Mouse (Mus musculus) heart, postnatal 25 days (tissue): ENCODE data around the gene Nckap5l. TPM values are rescaled to one million over a fixed set of nuclear protein-coding genes. Genes with fewer than 3 reads are reported as not detected.

Experiments
- DNase-seq: peaks from one replicate; pipeline ENCODE4 v3.0.0; 2022; ENCODE audit warnings: low spot score
- intact Hi-C: fragments of 180-260 bp; cut with DNase I; formaldehyde crosslinking; loops from one replicate; pipeline ENCODE4 v1.15.1; 2025
- total RNA-seq, 2 experiments: library from RNA; stranded (reverse); gene quantifications; 2 replicates each; pipeline ENCODE4 v1.2.3; 2021

Nckap5l gene
- total RNA-seq: 1 to 10 TPM; 6.4 to 7.6 TPM

DNA sequence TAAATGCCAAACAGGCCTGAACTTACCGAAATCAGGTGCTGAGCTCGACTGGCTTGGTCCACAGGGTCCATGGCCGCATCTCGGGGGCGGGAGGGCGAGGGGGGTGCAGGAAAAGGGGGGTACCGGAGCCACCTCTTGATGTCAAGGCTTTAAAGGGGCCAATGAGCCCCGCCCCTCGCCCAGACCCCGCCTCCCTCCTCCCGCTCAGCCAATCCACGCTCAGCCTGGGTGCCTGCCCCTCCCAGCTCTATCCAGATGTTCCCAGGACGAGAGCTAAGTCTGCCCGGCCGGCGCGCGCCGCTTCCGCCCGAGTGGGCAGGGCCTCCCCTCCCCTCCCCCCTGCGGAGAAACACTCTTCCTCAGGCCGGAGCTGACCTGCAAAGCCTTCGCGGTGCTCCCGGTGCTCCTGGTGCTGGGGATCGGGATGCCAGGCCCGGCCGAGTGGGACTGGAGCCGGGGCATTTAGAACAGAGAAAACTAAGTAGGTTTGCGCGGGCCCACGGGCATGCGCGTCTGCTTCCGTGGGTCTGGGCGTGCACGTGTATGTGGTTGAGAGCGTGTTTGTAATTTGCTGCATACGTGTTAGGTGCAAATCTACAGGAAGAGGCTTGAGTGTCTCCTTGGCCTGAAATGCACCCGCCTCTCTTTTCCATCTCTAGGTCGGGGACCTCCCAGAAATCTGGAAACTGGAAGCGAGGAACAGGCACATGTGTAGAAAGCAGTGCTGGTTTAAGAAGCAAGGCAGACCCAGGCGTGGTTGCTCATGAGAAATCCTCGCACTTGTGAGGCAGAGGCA, at the start of gene Nckap5l:
Nckap5l (minus strand) TSS at position 143 of the 796 bp plus-strand sequence.
- peak; percentile 87 for DNase-seq
- intact Hi-C loops: no loop called here

DNA sequence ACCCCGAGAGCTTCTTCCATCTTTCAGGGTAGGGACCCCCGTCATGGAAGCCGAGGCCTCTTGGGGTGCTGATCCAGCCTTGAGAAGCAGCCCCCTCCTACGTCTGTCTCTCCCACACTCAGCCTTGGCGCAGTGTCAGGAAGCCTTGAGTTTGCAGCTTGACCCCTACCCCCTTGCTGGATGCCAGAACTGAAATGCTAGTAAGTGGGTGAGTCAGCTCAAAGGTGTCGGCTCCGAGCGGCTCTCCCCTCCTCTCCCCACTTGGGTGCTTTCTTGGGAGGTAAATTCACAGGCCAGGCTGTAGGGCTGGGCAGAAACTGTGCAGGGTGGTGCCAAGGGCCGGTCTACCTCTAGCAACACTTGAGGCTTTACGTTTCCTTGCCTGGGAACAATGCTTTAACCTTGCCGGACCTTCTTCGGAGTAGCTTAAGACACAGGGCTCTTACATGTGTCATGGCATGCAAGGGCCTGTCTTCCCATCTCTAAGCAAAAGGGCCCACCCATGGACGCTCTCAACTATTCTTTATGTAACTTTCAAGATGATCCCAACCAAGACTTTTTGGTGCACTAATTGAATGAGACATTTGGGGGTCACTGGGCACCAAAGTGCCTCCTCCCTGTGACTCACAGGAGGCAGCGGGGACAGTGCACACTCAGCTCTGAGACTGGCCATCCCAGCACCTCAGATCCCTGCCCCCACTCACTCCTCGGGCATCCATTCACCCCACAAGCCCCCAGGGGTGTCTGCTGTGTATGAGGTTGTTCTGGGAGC, 48.0 kb upstream of the Nckap5l start:
- DNase-seq: no peak
- intact Hi-C loops: no loop called here

DNA sequence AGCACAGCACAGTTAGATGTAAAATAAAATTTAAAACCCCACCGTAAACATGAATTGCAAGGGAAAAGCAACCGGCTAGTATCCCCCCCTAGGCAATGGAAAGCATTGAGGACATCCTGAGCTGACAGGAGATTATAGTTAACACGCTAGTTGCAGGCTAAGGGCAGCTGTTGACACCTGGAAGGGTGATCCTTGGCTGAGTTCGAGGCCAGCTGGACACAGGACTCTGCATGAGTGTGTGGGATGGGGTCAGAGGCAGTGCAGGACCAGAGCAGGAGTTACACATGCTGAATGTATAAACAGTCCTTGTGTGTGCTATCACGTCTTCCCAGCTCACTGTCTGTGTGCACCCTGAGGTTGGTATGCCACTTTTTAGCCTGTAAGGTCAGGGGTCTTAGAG, 45.7 kb upstream of the Nckap5l start:
- DNase-seq: no peak
- intact Hi-C loops: no loop called here

DNA sequence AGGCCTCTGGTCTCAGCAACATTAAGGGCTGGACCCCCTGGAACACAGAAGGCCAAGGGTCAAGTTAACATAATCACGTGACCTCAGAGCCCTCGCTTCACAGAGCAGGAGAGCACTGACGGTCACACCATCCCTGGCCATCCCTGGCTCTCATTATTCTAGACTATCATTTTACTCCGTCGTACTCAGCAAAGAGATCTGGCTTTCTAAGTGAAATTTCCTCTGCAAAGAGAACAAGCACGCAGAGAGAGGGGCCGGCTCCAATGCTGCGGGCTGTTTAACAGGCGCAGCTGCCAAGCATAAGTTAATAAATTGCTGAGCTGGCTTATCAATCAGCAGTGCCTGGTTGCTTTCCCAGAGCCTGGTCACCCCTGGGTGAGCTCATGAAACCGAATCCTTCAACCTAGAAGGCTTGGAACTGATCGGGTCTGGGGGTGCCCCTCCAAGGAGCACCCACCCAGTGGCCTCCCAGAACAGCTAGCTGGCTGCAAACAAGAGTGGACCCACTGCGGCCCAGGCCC, 44.8 kb upstream of the Nckap5l start:
- DNase-seq: no peak
- intact Hi-C loops: no loop called here

DNA sequence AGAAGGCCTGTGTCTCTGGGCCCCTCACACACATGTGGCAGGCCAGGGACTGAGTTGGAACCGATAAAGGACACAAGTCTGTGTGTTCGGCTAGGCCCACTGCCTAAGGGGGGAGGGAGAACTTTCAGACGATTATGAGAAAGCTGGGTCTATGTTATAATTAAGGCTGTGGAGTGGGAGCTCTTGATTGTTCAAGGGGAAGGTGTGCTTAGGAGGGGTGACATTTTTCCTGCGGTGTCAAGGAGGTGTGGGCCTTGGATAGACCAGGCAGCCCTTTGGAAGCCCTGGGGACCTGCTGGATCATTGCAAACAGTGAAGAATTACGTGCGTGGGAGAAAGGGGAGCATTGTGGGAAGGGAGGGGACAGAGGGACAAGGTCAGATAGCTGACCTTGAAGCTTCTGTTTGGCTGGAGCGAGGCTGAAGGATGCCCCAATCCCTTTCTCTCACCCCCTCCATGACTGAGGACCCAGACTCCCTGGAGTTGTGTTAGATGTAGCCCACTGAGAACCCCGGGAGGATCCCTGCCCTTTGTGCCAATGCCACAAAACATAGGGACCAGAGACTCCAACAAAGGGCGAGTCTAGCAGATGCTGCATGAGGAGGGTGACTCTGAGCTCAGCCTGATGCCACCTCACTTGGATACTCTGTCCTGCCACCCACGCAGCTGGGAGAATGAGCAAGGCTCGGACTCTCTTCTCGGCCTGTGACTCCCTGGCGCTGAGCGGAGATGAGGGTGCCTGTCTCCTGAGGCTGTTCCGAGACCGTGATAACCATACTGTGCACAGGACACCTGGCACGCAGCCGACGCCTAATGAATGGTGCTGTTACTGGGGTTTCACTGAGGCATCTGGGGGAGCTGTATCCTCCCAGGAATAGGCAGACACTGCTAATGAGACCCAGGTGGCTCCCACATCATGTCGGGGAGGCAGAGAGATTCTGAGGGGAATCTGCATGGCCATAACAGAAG, 44.0 kb upstream of the Nckap5l start:
- intact Hi-C loops: no loop called here
- no peak for DNase-seq

DNA sequence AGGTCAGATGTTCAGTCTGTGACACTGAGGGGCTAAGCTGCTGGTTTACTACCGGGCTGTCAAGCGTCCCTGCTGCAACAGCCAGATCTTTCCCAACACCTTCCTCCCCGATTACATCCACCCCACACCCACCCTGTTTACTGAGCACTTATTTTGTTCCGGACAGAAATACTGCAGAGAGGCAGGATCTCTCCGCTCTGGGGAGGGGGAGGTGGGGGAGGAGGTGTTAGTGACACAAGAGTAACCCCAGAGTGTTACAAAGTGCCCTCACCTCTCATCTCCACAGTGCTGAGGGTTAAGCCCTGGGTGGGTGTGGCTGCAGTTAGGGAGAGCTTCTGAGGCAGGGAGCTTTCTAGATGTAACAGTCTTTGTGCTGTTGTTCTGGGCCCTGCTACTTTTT, 42.8 kb upstream of the Nckap5l start:
- DNase-seq: no peak
- intact Hi-C loops: no loop called here

DNA sequence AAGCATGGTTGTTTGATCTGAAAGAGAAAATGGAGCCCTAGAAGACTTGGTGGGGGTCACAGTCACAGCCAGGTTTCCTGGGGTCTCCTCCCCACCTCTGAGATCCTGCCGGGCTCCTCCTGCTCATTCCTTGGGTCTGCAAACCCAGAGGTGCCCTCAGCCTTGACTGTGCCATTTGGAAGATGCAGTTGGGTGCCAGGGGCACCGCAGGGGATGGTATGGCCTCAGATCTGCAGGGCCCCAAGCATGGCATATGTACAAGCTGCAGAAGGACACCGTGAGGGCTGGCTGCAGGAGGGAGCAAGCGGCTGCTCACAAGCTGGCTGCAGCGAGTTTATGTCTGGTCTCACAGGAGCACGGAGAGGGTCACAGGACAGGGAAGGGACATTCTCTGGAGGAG, 42.2 kb upstream of the Nckap5l start:
- intact Hi-C loops: loop anchor here (5.0 to 10.0 kb wide), 5 partner anchors 98 to 405 kb away; partner anchors contain the start of gene Cers5
- no peak for DNase-seq

DNA sequence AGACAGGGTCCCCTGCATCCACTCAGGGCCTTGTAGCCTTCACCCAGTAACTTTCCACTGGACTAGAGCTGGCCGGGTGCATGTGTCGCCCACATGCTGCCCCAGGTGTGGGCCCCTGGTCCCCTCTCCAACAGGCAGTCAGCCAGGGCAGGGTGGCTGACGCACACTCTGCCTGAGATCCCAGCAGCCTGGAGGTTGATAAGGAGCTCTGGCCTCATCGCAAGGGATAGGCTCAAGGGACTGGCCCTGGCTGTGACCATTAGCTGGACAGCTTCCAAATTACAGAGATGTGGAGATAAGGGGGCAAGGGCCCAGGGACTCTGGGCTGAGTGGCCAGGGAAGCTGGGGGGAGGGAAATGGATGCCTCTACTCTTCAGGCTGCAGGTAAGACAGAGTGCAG, 41.2 kb upstream of the Nckap5l start:
- no peak for DNase-seq
- intact Hi-C loops: loop anchor here (5.0 to 10.0 kb wide), 5 partner anchors 99 to 406 kb away; partner anchors contain the start of gene Cers5

DNA sequence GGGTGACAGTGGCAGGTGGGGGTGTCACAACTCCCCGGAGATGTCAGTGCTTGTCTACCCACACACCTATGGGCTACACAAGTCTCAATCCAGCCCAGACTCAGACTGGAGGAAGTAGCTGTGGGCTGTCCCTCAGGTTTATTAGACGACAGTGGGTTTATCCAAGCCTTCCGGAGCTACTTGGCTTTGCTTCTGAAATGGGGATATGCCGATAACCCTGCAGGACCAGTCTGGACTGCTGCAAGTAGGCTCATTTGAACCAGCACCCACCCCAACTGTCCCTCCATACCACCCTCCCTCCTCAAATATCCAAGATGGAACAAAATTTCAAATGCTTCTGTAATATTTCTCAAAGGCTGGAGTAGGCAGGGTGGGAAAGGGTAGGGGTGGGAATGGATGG, 40.8 kb upstream of the Nckap5l start:
- intact Hi-C loops: loop anchor here (5.0 to 10.0 kb wide), 5 partner anchors 99 to 406 kb away; partner anchors contain the start of gene Cers5
- no peak for DNase-seq

DNA sequence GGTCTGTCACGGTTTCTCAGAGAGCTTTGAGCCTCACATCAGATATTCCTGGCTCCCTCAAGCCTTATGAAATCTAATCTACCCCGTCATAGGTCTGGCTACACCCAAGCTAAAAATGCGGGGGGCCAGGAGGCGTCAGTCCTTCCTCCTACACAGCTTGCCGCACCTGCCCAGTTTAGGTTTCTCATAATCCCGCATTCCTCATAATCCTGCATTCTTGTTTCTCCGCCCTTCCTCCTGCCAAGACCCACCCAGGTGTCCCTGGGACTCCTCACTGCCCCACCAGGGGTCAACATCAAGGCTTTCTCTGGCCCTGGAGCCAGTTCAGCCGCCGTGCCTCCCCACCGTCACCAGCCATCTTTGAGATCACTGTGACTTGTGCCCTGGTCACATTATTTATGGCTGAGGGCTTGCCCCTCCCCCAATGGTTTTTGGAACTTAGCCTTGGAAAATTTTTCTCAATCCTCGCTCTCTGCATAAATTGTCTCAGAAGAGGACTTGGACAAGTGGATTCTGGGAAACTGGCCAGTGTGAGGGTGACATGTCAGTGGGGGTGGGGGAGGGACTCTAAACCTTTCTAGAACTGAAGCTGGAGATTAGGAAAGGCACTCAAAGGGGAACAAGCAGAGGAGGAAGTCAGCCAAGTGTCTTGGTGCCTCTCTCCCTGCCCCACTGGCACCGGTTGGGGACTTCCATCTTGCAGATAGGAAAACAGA, 40.1 kb upstream of the Nckap5l start:
- intact Hi-C loops: loop anchor here (5.0 to 10.0 kb wide), 5 partner anchors 100 to 407 kb away; partner anchors contain the start of gene Cers5
- peak; percentile 42 for DNase-seq

DNA sequence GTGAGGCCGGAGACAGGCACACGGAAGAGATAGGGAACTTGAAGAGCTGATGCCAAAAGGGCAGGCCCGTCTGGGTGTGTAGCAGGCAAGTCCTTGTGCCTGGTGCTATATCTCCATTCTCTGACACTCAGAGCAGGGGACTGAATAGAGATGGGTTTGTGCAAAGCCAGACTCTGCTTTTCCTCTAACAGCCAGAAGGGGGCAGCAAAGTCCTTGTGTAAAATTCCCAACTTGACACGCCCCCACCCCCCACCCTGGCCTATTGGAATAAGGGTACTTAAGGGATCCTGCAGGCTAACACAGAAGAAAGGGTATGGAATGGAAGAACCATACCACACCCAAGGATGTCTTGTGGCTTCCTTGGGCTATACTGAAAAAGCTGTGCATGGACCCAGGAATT, 39.5 kb upstream of the Nckap5l start:
- DNase-seq: no peak
- intact Hi-C loops: loop anchor here (5.0 to 10.0 kb wide), 5 partner anchors 100 to 408 kb away; partner anchors contain the start of gene Cers5

DNA sequence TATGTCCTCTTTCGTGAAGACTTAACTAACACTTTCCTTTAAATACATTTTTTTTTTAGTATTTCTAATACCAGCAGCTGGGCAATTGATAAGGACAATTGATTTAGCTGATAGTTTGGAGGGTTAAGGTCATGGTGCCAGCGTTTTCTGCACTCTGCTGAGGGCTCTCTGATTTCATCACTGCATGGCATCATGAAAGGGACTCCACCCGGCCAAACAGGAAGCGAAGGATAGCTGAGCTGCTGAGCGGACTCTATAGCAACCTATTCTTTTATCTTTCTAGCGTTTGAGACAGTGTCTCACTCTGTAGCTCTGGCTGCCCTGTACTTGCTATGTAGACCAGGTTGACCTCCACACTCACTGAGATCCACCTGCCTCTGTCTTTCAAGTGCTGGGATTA, 27.2 kb upstream of the Nckap5l start:
- intact Hi-C loops: no loop called here
- no peak for DNase-seq

DNA sequence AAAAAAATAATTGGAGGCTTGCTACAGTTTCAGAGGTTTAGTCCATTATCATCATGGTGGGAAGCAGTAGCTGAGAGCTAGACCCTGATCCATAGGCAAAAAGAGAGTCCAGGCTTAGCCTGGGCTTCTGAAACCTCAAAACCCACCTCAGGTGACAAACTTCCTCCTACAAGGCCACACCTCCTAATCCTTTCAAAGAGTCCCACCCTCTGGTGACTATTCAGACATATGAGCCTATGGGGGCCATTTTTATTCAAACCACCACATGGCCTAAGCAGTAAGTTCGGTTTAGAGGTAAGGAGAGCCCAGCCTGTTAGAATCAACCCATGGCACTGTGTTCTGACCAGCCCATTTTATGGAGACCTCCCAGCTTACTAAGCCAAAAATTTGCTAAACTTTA, 18.3 kb upstream of the Nckap5l start:
- intact Hi-C loops: no loop called here
- no peak for DNase-seq

DNA sequence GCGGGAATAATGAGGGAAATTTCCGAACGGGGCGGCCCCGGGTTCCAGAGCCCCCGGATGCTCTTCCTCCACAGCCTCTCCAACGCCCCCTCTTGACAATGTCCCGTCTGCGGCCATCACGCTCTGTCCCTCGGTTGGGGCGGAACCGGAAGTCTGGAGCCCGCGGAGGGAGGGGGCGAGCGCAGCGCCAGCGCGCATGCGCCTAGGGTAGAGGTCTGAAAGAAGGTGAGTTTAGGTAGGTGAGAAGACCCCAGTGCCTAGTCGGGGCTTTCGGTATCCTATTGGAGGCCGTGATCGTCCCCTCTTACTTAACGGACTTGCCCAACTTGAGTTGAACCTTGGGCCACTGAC, 17.0 kb upstream of the Nckap5l start, which contains the start of gene Bcdin3d:
Bcdin3d (minus strand) TSS at position 155 of the 351 bp plus-strand sequence.
- intact Hi-C loops: loop anchor here (5.0 kb wide), 1 partner anchor 157 kb away; no protein-coding TSS in a partner anchor
- peak; percentile 79 for DNase-seq

DNA sequence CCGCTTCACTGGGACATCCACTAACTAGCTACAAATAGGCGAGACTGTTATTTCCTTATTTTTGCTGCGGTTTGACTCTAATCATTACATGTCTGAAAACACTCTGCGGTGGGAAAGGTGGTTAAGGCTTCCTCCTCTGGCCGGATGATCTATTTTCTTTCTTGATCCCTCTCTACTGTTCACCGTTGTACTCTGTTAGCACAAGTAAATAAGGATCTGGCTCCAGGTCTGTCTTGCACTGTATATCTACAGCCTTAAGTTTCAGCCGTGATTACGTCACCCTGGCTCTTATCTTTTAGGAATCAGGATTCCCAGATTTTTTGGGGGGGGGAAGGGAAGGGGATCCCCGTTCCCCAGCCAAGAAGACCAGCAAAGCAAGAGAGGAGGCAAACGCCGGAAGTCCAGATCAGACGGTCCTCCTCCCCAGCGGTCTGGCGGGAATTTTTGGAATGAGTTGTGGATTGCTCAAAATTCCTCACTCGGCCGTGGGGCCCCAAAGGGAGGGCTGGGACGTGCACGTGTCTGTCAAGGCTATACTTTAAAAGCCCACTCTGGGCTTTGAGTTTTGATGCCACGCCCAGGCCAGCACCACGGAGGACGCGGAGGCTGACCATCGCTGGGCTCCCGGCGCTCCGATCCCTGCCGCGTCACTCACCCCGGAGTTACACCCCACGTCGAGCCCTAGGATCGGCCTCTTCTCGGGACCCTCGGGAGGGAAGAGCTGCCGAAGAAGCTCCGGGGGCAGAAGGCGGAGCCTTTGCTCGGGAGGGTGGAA, 16.4 kb upstream of the Nckap5l start:
- intact Hi-C loops: loop anchor here (5.0 kb wide), 1 partner anchor 157 kb away; no protein-coding TSS in a partner anchor
- DNase-seq: peak; percentile 49

DNA sequence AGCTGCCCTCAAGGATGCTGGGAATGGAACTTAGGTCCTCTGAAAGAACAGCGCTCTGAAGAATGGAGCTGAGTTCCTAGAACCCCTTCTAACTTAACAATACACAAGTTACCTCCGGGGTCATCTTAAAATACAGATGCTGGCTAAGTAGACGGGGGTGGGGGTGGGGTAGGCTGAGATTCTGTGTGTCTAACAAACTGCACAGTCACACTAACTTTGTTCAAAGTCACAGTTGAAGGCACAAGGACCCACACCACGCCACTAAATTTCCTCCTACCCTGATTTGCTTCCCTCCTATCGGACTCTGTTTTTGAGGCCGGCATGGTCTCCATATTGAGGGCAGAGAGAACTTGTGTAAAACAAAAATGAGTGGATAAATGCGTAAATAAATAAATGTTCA, 15.4 kb upstream of the Nckap5l start:
- intact Hi-C loops: loop anchor here (5.0 kb wide), 1 partner anchor 156 kb away; no protein-coding TSS in a partner anchor
- DNase-seq: no peak

DNA sequence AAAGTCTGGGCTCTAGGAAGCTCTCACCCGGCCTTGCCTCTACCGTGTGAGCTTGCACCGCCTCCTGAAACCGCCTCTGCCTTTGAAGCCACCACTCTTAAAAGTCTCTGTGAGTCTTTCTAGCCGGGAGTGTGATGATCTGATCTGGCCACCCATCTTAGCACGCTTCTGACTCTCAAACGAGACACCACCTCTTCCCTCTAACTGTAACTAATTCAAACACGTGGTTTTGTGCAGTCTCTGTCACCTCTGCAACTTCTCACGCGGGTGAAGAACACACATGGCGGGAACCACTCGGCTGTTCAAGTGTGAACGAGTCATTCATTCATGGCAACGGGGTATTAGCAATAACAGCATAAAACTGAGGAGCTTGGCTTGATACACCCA, 14.1 kb upstream of the Nckap5l start:
- intact Hi-C loops: loop anchor here (1.0 to 5.0 kb wide), 2 partner anchors 55 to 154 kb away; no protein-coding TSS in a partner anchor

More for the DNA sequence above, 14.1 kb upstream of the Nckap5l start:
- no peak for DNase-seq
